ENCODE assay signal across 23 mouse cellular contexts in the genomic region with DNA sequence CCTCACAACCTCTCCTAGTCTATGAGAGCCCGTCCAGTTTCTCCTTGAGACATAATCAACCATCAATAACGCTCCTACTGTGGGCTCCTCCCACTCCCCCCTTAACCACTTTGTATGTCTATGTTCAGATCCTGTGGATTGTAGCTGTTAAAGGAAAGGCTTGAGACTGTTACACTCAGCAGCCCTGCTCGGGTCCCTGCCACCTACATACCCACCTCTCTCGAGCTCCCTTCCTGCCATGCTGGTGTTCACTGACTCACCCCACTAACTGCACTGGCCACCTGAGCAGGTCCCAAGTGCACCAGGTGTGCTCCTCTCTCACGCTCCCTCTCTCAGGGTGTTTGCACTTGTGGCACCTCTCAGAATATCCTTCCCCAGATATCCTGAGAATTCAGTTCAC.
DNase-seq lines count a peak whose midpoint lies in the region; ATAC-seq and TF ChIP-seq lines count a peak whose summit lies in the region.
"Had no signal": no experiment of that assay in that cellular context is flagged by ENCODE, and none has a peak within 500 bp of the region (broad histone marks: within the 10 kb centered on the region; RNA-seq: fewer than 3 reads in every experiment).

No protein-coding gene starts in this region.

- no peak overlapping the region for H3K9ac ChIP-seq in heart, embryonic 12.5 days
- H3K9ac ChIP-seq in MEL (ENCODE audit: control insufficient read depth, low read depth, low read length, poor library complexity, severe bottlenecking) = peak overlapping the region; percentile 57; the same call in 1 of the 2 replicates
- H3K9ac ChIP-seq in liver, embryonic 16.5 days (ENCODE audit: low read depth, low read length) = no peak overlapping the region
- H3K9ac ChIP-seq: forebrain, embryonic 13.5 days; forebrain, postnatal 0 days; heart, embryonic 15.5 days had no signal

- WGBS in heart, embryonic 12.5 days = 81% methylated on average over 5 of the region's 5 CpGs
- 62% methylated on average over 5 of the region's 5 CpGs for WGBS in liver, embryonic 16.5 days (ENCODE audit: insufficient replicate concordance)

- no peak for TF ChIP-seq RAD21 in MEL (IDR thresholded peaks at IDR 0.05; ENCODE audit: low read depth, low read length)

- TF ChIP-seq CTCF in gastrocnemius, adult 2 months (IDR thresholded peaks at IDR 0.05) = no peak
- no peak for TF ChIP-seq CTCF in MEL (IDR thresholded peaks at IDR 0.05 in 2 of 3, conservative IDR thresholded peaks at IDR 0.05 in 1 of 3; ENCODE audit: control insufficient read depth in 1 of 3, insufficient read depth in 1 of 3, low read depth in 2 of 3, low read length in 3 of 3, poor library complexity in 1 of 3, severe bottlenecking in 1 of 3)

- no peaks in the 10 kb centered on the region for H3K27me3 ChIP-seq in heart, embryonic 12.5 days (replicated peaks)
- H3K27me3 ChIP-seq in MEL (ENCODE audit: control insufficient read depth in 1 of 2, insufficient read depth in 2 of 2, low read length in 2 of 2) = no peaks in the 10 kb centered on the region
- H3K27me3 ChIP-seq in liver, embryonic 16.5 days (ENCODE audit: control insufficient read depth, insufficient read depth, low read depth, low read length) = no peaks in the 10 kb centered on the region
- H3K27me3 ChIP-seq: forebrain, embryonic 13.5 days; heart, embryonic 15.5 days; Patski had no signal

- peaks cover 57% of the 10 kb centered on the region for H3K4me1 ChIP-seq in heart, embryonic 12.5 days (replicated peaks)
- peaks cover 30 to 44% of the 10 kb centered on the region in 2 experiments for H3K4me1 ChIP-seq in MEL (ENCODE audit: control insufficient read depth in 1 of 2, insufficient read depth in 2 of 2, low read length in 2 of 2)
- peaks cover 65% of the 10 kb centered on the region for H3K4me1 ChIP-seq in liver, embryonic 16.5 days (ENCODE audit: control insufficient read depth, low read depth, low read length)
- H3K4me1 ChIP-seq: forebrain, embryonic 13.5 days had no signal

- ATAC-seq in heart, embryonic 12.5 days (ENCODE audit: insufficient number of reproducible peaks, low FRiP score) = no peak
- no peak for ATAC-seq in liver, embryonic 16.5 days (ENCODE audit: low read depth)
- no peak for ATAC-seq in megakaryocyte-erythroid progenitor cell, adult 5-6 weeks (replicated peaks; ENCODE audit: low FRiP score, low TSS enrichment, poor library complexity, severe bottlenecking)
- ATAC-seq: activated CD4-positive, CD25-positive, alpha-beta regulatory T cell, adult 4 months; CD4-positive, CD25-positive, alpha-beta regulatory T cell, adult 4 months; forebrain, embryonic 13.5 days; forebrain, postnatal 0 days; hindbrain, postnatal 0 days; Patski had no signal

- TF ChIP-seq EP300 in MEL (IDR thresholded peaks at IDR 0.05; ENCODE audit: low read depth in 1 of 2, low read length in 2 of 2) = no peak

- H3K79me2 ChIP-seq in MEL (ENCODE audit: control insufficient read depth, insufficient read depth, low read length, poor library complexity) = peaks cover under 1% of the 10 kb centered on the region

- H3K4me2 ChIP-seq in heart, embryonic 12.5 days = no peak overlapping the region
- H3K4me2 ChIP-seq in liver, embryonic 16.5 days (ENCODE audit: low read depth, low read length) = no peak overlapping the region
- H3K4me2 ChIP-seq: forebrain, embryonic 13.5 days; heart, embryonic 15.5 days had no signal

- no peak for DNase-seq in gastrocnemius, adult 2 months
- DNase-seq in gastrocnemius, postnatal 36 days = no peak
- DNase-seq in heart, postnatal 10 days = no peak
- no peak for DNase-seq in MEL (ENCODE audit: low read depth, low spot score)
- no peak for DNase-seq in left cerebral cortex, postnatal 4 days
- DNase-seq: adrenal gland, postnatal 14 days; B cell, adult 2 months; cerebellum, adult 18-20 months; cerebellum, adult 9-11 months; cerebellum, postnatal 36 days; forebrain, postnatal 0 days; gastrocnemius, postnatal 25 days; heart, adult 18-20 months had no signal

- no peaks in the 10 kb centered on the region for H3K9me3 ChIP-seq in heart, embryonic 12.5 days (replicated peaks)
- H3K9me3 ChIP-seq in MEL (replicated peaks; ENCODE audit: insufficient read depth, low read length) = no peaks in the 10 kb centered on the region
- no peaks in the 10 kb centered on the region for H3K9me3 ChIP-seq in liver, embryonic 16.5 days (replicated peaks; ENCODE audit: control insufficient read depth, low read length)
- H3K9me3 ChIP-seq: forebrain, embryonic 13.5 days; G1E; heart, embryonic 15.5 days had no signal

- H3K4me3 ChIP-seq in gastrocnemius, adult 2 months = no peak overlapping the region
- no peak overlapping the region for H3K4me3 ChIP-seq in heart, embryonic 12.5 days
- H3K4me3 ChIP-seq in MEL (ENCODE audit: control insufficient read depth in 1 of 2, insufficient read depth in 1 of 2, low read depth in 2 of 2, low read length in 2 of 2) = no peak overlapping the region
- H3K4me3 ChIP-seq in liver, embryonic 16.5 days (ENCODE audit: low read depth, low read length) = no peak overlapping the region
- H3K4me3 ChIP-seq: forebrain, embryonic 13.5 days; heart, embryonic 15.5 days had no signal

- intact Hi-C loops in gastrocnemius, adult 2 months (cut with DNase I) = loop anchor here (5.0 kb wide), 2 partner anchors 148 to 213 kb away; a partner anchor contains a TSS
- intact Hi-C loops in gastrocnemius, postnatal 36 days (cut with DNase I) = loop anchor here (5.0 kb wide), 1 partner anchor 143 kb away; no protein-coding TSS in a partner anchor
- intact Hi-C loops in heart, postnatal 10 days (cut with DNase I) = loop anchor here (5.0 kb wide), 2 partner anchors 213 to 313 kb away; a partner anchor contains a TSS
- intact Hi-C loops in left cerebral cortex, postnatal 4 days (cut with DNase I) = no loop called here

- TF ChIP-seq POLR2A in MEL (IDR thresholded peaks at IDR 0.05; ENCODE audit: control insufficient read depth in 1 of 2, insufficient read depth in 1 of 2, low read depth in 1 of 2, low read length in 2 of 2, poor library complexity in 1 of 2) = no peak

- peak overlapping the region; percentile 70 for H3K27ac ChIP-seq in gastrocnemius, adult 2 months
- peak overlapping the region; percentile 43; the same call in 1 of the 2 replicates for H3K27ac ChIP-seq in heart, embryonic 12.5 days (ENCODE audit: poor library complexity, severe bottlenecking)
- H3K27ac ChIP-seq in MEL (ENCODE audit: control insufficient read depth, low read depth, low read length) = peak overlapping the region; percentile 97
- peak overlapping the region; percentile 17; the same call in 1 of the 2 replicates for H3K27ac ChIP-seq in liver, embryonic 16.5 days (ENCODE audit: low read length)
- H3K27ac ChIP-seq: forebrain, embryonic 13.5 days; heart, embryonic 15.5 days; hindbrain, postnatal 0 days had no signal

- no peaks in the 10 kb centered on the region for H3K36me3 ChIP-seq in heart, embryonic 12.5 days
- H3K36me3 ChIP-seq in MEL (ENCODE audit: control insufficient read depth in 1 of 2, insufficient read depth in 2 of 2, low read length in 2 of 2) = peaks cover 0 to 46% of the 10 kb centered on the region in 2 experiments; a peak in 2 of 4 replicates
- no peaks in the 10 kb centered on the region for H3K36me3 ChIP-seq in liver, embryonic 16.5 days (ENCODE audit: control insufficient read depth, insufficient read depth)
- H3K36me3 ChIP-seq: heart, embryonic 15.5 days had no signal

TF ChIP-seq in MEL, 35 proteins besides CTCF, POLR2A, EP300 and RAD21:
- TF ChIP-seq USF1 (IDR thresholded peaks at IDR 0.05; ENCODE audit: low read depth, low read length) (no peak), SMC3 (IDR thresholded peaks at IDR 0.05; ENCODE audit: low read depth, low read length) (no peak), SIN3A (IDR thresholded peaks at IDR 0.05; ENCODE audit: low read length) (no peak), HCFC1 (IDR thresholded peaks at IDR 0.05; ENCODE audit: low read depth, low read length) (no peak), MXI1 (IDR thresholded peaks at IDR 0.05; ENCODE audit: low read depth, low read length) (no peak), MYC (IDR thresholded peaks at IDR 0.05; ENCODE audit: low read depth, low read length) (no peak), POLR2AphosphoS2 (IDR thresholded peaks at IDR 0.05; ENCODE audit: low read length) (no peak), TCF12 (IDR thresholded peaks at IDR 0.05; ENCODE audit: low read depth, low read length) (no peak), GATA1 (IDR thresholded peaks at IDR 0.05; ENCODE audit: low read depth, low read length) (no peak), ELF1 (IDR thresholded peaks at IDR 0.05; ENCODE audit: low read depth, low read length) (no peak), ETS1 (IDR thresholded peaks at IDR 0.05; ENCODE audit: low read depth, low read length) (no peak), CHD2 (IDR thresholded peaks at IDR 0.05; ENCODE audit: low read length) (no peak), RCOR1 (IDR thresholded peaks at IDR 0.05; ENCODE audit: low read depth, low read length) (no peak)
TF ChIP-seq in MEL: peak in this region for 0.

Comparison
In these comparisons a context has a peak if more than half of its experiments do, and no peak if none do; other contexts are left out.
1. H3K27ac ChIP-seq: peak in every context shown above with its lines; median percentile 97 in MEL; 70 in gastrocnemius, adult 2 months; 43 in heart, embryonic 12.5 days; 17 in liver, embryonic 16.5 days.